Mouse (Mus musculus): ENCODE results near the gene Sfmbt2. TPM values are rescaled to one million over a fixed set of nuclear protein-coding genes. Genes with fewer than 3 reads are reported as not detected.

The Sfmbt2 gene
- total RNA-seq, 4 experiments from 2014 or later, result 0.58 to 1.1 (median 0.78) TPM

- no peak for DNase-seq
Measured at GRCm38 (mm10) chr2:10569392-10569791, 199.1 kb downstream of the Sfmbt2 start.

DNA sequence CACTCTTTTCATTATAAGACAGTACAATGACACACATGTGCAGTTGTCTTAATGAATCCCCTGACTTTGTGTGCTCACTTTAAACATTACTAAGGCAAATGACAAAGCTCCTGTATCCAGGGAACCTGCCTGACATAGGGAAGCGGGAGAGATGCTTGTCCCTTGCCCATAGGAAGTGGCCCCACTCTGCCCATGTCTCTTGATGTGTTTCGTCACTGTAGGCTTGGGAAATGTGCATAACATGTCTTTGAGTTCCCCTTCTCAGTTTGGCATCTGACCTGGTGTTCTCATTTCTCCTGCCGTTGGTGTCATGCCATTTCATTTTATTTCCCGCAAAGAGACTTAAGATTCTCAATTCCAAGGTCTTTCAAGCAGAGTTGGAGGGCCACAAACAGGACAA lies 202.0 kb downstream of the Sfmbt2 start:
- no peak for DNase-seq

- no peak for DNase-seq
Measured at GRCm38 (mm10) chr2:10575962-10576740, 205.8 kb downstream of the Sfmbt2 start.

- no peak for DNase-seq
Measured at GRCm38 (mm10) chr2:10582673-10583072, 212.4 kb downstream of the Sfmbt2 start.

GRCm38 (mm10) chr2:10583103-10583502 lies 212.8 kb downstream of the Sfmbt2 start:
- no peak for DNase-seq

DNA sequence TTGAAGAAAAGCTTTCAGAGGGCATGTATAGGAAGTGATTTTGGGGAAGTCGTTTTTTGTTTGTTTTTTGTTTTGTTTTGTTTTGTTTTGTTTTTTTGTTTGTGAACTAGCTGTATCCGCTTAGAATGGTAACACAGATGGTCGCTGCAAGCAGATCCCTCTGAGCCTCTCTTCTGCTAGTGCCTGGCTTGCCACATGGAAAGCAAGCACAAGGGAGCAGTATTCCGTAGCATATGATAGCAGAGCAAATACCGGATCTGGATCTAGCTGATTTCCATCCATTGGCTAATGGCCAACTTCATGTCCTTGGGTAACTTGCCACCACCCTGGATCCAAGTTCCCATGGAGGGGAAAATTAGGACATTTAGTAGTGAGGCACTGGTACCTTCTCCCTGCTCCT lies 221.0 kb downstream of the Sfmbt2 start:
- DNase-seq, result no peak

DNA sequence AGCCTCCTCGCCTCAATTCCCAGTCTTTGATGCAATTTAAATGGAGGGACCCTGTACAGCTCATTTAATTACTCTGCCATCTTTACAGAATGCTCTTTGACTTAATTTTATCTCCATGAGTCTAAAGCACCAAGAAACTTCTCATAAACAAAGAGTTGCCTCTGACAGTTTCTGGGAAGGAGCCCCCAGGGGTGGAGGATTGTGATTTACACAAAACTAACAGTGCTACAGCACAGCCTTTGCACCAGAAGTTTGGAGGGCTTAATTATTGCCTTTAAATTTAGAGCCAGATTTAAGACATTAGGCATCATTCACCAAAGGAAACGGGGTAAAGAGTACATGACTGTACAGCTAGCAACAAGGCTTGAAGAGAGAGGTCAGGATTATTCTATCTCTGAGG lies 245.2 kb downstream of the Sfmbt2 start:
- no peak for DNase-seq

Small RNAs within 50 kb of the gene (microRNA-seq; reads per million reads assigned to microRNA genes)
- gene Gm22051 (0 reads per million in 2 experiments), gene Gm22072 (0 to 0.34 reads per million in 2 experiments), gene Gm22091 (0 reads per million in 2 experiments), gene Gm22166 (0 reads per million in 2 experiments), gene Gm22239 (0 reads per million in 2 experiments), gene Gm22626 (0 reads per million in 2 experiments), gene Gm22635 (0 reads per million in 2 experiments), gene Gm22677 (0 reads per million in 2 experiments), gene Gm22678 (0 reads per million in 2 experiments), gene Gm22775 (0 reads per million in 2 experiments), gene Gm22925 (0 reads per million in 2 experiments), gene Gm23108 (0 reads per million in 2 experiments), gene Gm23288 (0 reads per million in 2 experiments), gene Gm23542 (0 reads per million in 2 experiments), gene Gm23569 (0 reads per million in 2 experiments), gene Gm23571 (0 reads per million in 2 experiments), gene Gm23578 (0 reads per million in 2 experiments), gene Gm23651 (0 reads per million in 2 experiments), gene Gm23988 (0 reads per million in 2 experiments), gene Gm24028 (0 reads per million in 2 experiments), gene Gm24167 (0 reads per million in 2 experiments), gene Gm24315 (0 reads per million in 2 experiments), gene Gm24342 (0 reads per million in 2 experiments), gene Gm24488 (0 reads per million in 2 experiments), gene Gm24640 (0 reads per million in 2 experiments), gene Gm24673 (0 reads per million in 2 experiments), gene Gm24761 (0 reads per million in 2 experiments), gene Gm24806 (0 reads per million in 2 experiments), gene Gm25022 (0 reads per million in 2 experiments), gene Gm25158 (0 reads per million in 2 experiments), gene Gm25263 (0 to 0.17 reads per million in 2 experiments), gene Gm25285 (0 reads per million in 2 experiments), gene Gm25316 (0 reads per million in 2 experiments), gene Gm25451 (0 reads per million in 2 experiments), gene Gm25673 (0 reads per million in 2 experiments), gene Gm25680 (0 reads per million in 2 experiments), gene Gm25701 (0 reads per million in 2 experiments), gene Gm25753 (0 reads per million in 2 experiments), gene Gm25943 (0 reads per million in 2 experiments), gene Gm26060 (0 reads per million in 2 experiments), gene Gm26073 (0 reads per million in 2 experiments), gene Gm26092 (0 reads per million in 2 experiments), gene Gm26156 (0 reads per million in 2 experiments), gene Gm26229 (0 reads per million in 2 experiments), gene Gm26398 (0 reads per million in 2 experiments), gene Gm26426 (0 reads per million in 2 experiments), gene Gm26431 (0 reads per million in 2 experiments), gene Gm26491 (0 reads per million in 2 experiments), gene Mir297a-2 (0.17 to 0.18 reads per million in 2 experiments), gene Mir297a-3 (0 reads per million in 2 experiments), gene Mir297a-4 (0 reads per million in 2 experiments), gene Mir297b (0 reads per million in 2 experiments), gene Mir297c (0 reads per million in 2 experiments), gene Mir466 (0 reads per million in 2 experiments), gene Mir466b-1 (0 reads per million in 2 experiments), gene Mir466b-2 (0 reads per million in 2 experiments), gene Mir466b-3 (0 reads per million in 2 experiments), gene Mir466b-4 (0 reads per million in 2 experiments), gene Mir466b-5 (0 reads per million in 2 experiments), gene Mir466b-6 (0 reads per million in 2 experiments), gene Mir466b-7 (0 reads per million in 2 experiments), gene Mir466b-8 (0 reads per million in 2 experiments), gene Mir466c-1 (0 reads per million in 2 experiments), gene Mir466c-2 (0 reads per million in 2 experiments), gene Mir466d (0 reads per million in 2 experiments), gene Mir466e (0 reads per million in 2 experiments), gene Mir466f-1 (0 reads per million in 2 experiments), gene Mir466f-2 (0 reads per million in 2 experiments), gene Mir466f-3 (0 reads per million in 2 experiments), gene Mir466g (0 reads per million in 2 experiments), gene Mir466h (0 to 0.17 reads per million in 2 experiments), gene Mir466l (0 reads per million in 2 experiments), gene Mir466m (0 reads per million in 2 experiments), gene Mir466n (0 to 0.70 reads per million in 2 experiments), gene Mir466o (0 reads per million in 2 experiments), gene Mir466p (0 reads per million in 2 experiments), gene Mir467a-1 (0 reads per million in 2 experiments), gene Mir467a-10 (0 reads per million in 2 experiments), gene Mir467a-2 (0 reads per million in 2 experiments), gene Mir467a-3 (0 reads per million in 2 experiments), gene Mir467a-4 (0 reads per million in 2 experiments), gene Mir467a-5 (0 reads per million in 2 experiments), gene Mir467a-6 (0 reads per million in 2 experiments), gene Mir467a-7 (0 reads per million in 2 experiments), gene Mir467a-8 (0 reads per million in 2 experiments), gene Mir467a-9 (0 reads per million in 2 experiments), gene Mir467b (0 reads per million in 2 experiments), gene Mir467c (36.5 to 43.6 reads per million in 2 experiments), gene Mir467d (307 to 334 reads per million in 2 experiments), gene Mir467e (126 to 211 reads per million in 2 experiments), gene Mir669a-1 (0 reads per million in 2 experiments), gene Mir669a-10 (0 reads per million in 2 experiments), gene Mir669a-11 (0 reads per million in 2 experiments), gene Mir669a-12 (0 reads per million in 2 experiments), gene Mir669a-2 (0 reads per million in 2 experiments), gene Mir669a-3 (0 reads per million in 2 experiments), gene Mir669a-4 (0 reads per million in 2 experiments), gene Mir669a-5 (0 reads per million in 2 experiments), gene Mir669a-6 (0 reads per million in 2 experiments), gene Mir669a-7 (0 reads per million in 2 experiments), gene Mir669a-8 (0 reads per million in 2 experiments), gene Mir669a-9 (0 reads per million in 2 experiments), gene Mir669b (0 reads per million in 2 experiments), gene Mir669c (60.1 to 67.6 reads per million in 2 experiments), gene Mir669d (0 reads per million in 2 experiments), gene Mir669d-2 (0 reads per million in 2 experiments), gene Mir669e (0.70 to 2.8 reads per million in 2 experiments), gene Mir669f (0 to 0.17 reads per million in 2 experiments), gene Mir669g (0 reads per million in 2 experiments), gene Mir669h (4.4 to 6.2 reads per million in 2 experiments), gene Mir669i (0 reads per million in 2 experiments), gene Mir669j (0 reads per million in 2 experiments), gene Mir669k (0 reads per million in 2 experiments), gene Mir669l (9.1 to 20.8 reads per million in 2 experiments), gene Mir669m-1 (0 reads per million in 2 experiments), gene Mir669m-2 (0 reads per million in 2 experiments), gene Mir669o (43.1 to 60.1 reads per million in 2 experiments), gene Mir669p-1 (0 reads per million in 2 experiments), gene Mir669p-2 (0 reads per million in 2 experiments)

Other genes starting within 250 kb of the Sfmbt2 start
- 10 to 100 TPM in 2 of 4 experiments, 1 to 10 TPM in 2; 9.3 to 11.1 (median 10.1) TPM for gene Itih2, start 239.1 kb upstream of the Sfmbt2 start, total RNA-seq (2022)
- gene Itih5, start 216.9 kb upstream of the Sfmbt2 start, total RNA-seq (2022), result 10 to 100 TPM; 25.9 to 65.0 (median 44.1) TPM